Mouse (Mus musculus): ENCODE results near the gene Gm49383. TPM values are rescaled to one million over a fixed set of nuclear protein-coding genes. Genes with fewer than 3 reads are reported as not detected.

Gene Gm49383
- polyA plus RNA-seq, 1 experiment from 2014 or later, result 18.2 TPM

DNA sequence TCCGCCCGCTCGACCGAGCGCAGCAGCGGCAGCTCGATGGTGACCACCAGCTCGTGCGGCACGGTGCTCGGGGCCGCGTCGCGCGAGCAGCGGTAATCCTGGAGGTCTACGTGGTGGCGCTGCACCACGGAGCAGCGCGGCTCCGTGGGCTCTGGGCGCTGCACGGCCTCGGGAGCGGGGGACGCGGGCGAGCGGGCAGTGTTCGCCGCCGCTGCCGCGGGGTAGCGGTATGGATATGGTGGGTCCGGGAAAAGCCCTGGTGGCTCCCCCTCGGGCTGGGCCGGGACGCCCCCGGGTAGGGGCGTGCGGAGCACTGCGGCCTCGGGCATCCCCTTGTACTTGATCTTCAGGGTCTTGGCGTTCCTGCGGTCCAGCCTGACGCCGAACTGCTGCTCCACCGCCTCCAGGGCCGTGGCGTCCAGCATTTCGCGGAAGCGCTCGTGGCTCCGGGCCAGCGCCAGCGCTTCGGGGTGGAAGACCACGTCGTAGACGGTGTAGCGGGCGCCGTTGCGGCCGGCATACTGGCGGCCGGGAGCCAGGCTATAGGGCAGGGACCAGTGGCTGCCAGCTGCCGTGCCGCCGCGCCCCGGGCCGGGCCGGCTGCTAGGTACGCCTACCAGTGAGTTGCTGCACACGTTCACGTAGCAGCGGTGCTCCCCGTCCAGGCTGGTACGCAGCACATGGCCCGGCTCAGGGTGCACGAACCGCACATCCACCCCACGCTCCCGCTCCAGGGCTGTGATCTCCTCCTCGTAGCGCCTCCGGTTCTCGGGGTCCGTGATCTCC lies 667 bp upstream of the Gm49383 start:
- Histone ChIP-seq H3K36me3 (peaks cover 11% of the 10 kb centered on the region), H3K4me3 (peak overlapping the region; percentile 84), H3K27me3 (no peaks in the 10 kb centered on the region), H3K4me2 (peak overlapping the region; percentile 97), H3K9me3 (no peaks in the 10 kb centered on the region), H3K9ac (peak overlapping the region; percentile 88), H3K4me1 (replicated peaks) (peaks cover 33% of the 10 kb centered on the region), H3K27ac (replicated peaks) (peak overlapping the region; percentile 94)
- ATAC-seq (ENCODE audit: low read depth), result peak; percentile 80
- WGBS, result under 1% methylated on average over 93 of the region's 94 CpGs

DNA sequence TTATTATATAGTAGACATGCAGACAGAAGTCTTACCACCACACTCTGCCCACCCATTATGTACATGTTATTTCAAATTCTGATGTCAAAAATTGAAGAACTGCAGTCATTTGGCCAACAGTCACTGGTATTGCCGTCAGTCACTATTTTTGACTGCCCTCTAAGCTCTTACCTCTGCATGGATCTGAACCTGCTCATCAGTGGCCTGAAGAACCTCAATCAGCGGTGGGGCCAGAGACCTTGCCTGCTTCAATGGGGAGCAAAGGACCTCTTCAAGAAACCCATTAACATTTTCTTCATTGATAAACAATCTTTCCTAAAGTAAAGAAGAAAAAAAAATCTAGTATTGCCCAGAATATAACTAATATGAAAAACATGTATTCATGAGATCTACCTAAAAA lies 4.3 kb downstream of the Gm49383 start:
- Histone ChIP-seq H3K9me3 (no peaks in the 10 kb centered on the region), H3K4me3 (no peak overlapping the region), H3K9ac (no peak overlapping the region), H3K36me3 (peaks cover 24% of the 10 kb centered on the region), H3K4me2 (no peak overlapping the region), H3K27me3 (no peaks in the 10 kb centered on the region), H3K27ac (replicated peaks) (no peak overlapping the region), H3K4me1 (replicated peaks) (peaks cover 18% of the 10 kb centered on the region)
- 94% methylated on average over 2 of the region's 2 CpGs for WGBS
- ATAC-seq (ENCODE audit: low read depth), result no peak

DNA sequence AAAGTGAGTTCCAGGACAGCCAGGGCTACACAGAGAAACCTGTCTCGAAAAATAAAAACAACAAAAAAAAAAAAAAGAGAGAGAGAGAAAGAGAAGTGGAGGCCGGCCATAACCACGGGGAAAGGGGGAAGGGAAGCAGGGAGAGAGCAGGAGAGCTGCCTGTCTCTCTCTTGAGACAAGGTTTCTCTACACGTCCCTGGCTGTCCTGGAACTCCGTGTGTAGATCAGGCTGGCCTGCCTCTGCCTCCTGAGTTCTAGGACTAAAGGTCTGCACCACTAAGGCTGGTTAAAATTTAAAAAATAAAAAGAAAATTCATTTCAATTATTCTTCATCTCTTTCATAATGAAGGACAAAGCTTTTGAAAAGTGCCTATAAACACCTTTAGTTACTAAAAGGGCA lies 5.5 kb downstream of the Gm49383 start:
- WGBS, result 92% methylated on average over 5 of the region's 5 CpGs
- peaks cover 26% of the 10 kb centered on the region for H3K4me1 ChIP-seq (replicated peaks)
- no peaks in the 10 kb centered on the region for H3K27me3 ChIP-seq
- no peak overlapping the region for H3K9ac ChIP-seq
- ATAC-seq (ENCODE audit: low read depth), result no peak
- H3K4me3 ChIP-seq, result no peak overlapping the region
- peaks cover 29% of the 10 kb centered on the region for H3K36me3 ChIP-seq
- no peak overlapping the region for H3K4me2 ChIP-seq
- no peaks in the 10 kb centered on the region for H3K9me3 ChIP-seq
- H3K27ac ChIP-seq (replicated peaks), result no peak overlapping the region

DNA sequence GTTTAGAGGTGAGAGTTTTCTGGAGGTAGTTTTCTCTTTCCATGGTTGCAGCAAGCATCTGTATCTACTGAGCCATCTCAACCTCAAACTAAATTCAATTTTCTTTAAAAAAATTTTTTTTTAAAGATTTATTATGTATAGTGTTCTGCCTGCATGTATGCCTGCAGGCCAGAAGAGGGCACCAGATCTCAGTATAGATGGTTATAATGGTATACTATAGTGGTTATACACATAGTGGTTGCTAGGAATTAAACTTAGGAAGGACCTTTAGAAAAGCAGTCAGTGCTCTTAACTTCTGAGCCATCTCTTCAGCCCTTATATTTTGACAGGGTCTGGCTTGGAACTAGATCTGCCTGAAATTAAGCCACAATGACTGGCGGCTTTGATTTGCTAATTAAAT lies 6.4 kb downstream of the Gm49383 start:
- H3K9ac ChIP-seq, result no peak overlapping the region
- 94% methylated on average over 1 of the region's 1 CpGs for WGBS
- H3K9me3 ChIP-seq, result no peaks in the 10 kb centered on the region
- no peaks in the 10 kb centered on the region for H3K27me3 ChIP-seq
- no peak overlapping the region for H3K4me3 ChIP-seq
- peaks cover 21% of the 10 kb centered on the region for H3K4me1 ChIP-seq (replicated peaks)
- ATAC-seq (ENCODE audit: low read depth), result no peak
- H3K27ac ChIP-seq (replicated peaks), result no peak overlapping the region
- H3K4me2 ChIP-seq, result no peak overlapping the region
- peaks cover 29% of the 10 kb centered on the region for H3K36me3 ChIP-seq

DNA sequence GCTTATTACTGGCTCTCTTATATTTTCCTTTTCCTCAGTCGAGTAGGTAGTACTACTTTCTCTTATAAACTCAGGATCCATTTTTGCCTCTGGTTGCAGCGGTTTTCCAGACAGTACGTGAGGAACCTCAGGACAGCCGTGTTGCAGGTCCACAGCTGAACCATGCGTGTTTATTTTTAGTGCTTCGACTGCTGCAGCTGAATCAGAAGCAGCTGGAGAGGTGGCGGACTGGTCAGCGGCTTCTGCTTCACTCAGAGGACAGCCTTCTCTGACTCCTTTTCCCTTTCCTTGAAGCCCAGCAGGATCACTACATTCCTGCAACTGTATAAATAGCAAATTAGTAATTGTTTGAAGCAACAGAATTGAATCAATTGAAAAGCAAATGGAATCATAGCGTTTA lies 6.8 kb downstream of the Gm49383 start:
- Histone ChIP-seq H3K36me3 (peaks cover 29% of the 10 kb centered on the region), H3K4me1 (replicated peaks) (peaks cover 22% of the 10 kb centered on the region), H3K9ac (no peak overlapping the region), H3K4me2 (no peak overlapping the region), H3K27ac (replicated peaks) (no peak overlapping the region), H3K4me3 (no peak overlapping the region), H3K27me3 (no peaks in the 10 kb centered on the region), H3K9me3 (no peaks in the 10 kb centered on the region)
- ATAC-seq (ENCODE audit: low read depth), result no peak
- WGBS, result 88% methylated on average over 9 of the region's 9 CpGs

DNA sequence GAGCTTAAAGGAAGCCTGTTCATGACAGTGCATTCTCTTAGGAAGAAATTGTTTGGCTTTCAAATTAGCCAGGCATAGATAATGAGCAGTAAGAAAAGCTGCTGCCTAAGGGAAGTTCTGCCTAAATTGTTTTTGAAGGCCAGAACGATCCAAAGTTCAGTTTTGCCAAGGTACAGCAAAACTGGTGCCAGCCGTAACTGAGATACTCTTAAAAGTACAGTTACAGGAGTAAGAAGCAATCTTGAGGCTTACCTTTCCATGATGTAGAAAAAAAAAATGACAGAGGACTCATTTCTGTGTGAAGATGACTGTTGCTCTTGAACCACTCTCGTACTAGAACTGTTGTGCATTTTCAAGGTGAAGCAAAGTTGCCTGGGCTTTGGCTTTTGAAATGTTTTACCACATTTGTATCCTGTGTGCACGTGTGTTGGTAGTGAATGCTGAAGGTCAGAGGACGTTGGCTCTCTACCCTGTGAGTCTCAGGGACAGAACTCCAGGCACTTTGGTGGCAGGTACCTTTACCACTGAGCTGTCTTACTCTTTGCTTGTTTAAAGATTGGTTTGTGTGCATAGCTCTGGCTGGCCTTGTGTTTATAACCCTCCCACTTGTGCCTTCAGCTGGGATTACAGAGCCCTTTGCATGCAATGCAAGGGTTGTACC lies 10.0 kb downstream of the Gm49383 start:
- no peaks in the 10 kb centered on the region for H3K9me3 ChIP-seq
- ATAC-seq (ENCODE audit: low read depth), result no peak
- peaks cover 31% of the 10 kb centered on the region for H3K4me1 ChIP-seq (replicated peaks)
- H3K27ac ChIP-seq (replicated peaks), result no peak overlapping the region
- H3K27me3 ChIP-seq, result no peaks in the 10 kb centered on the region
- H3K9ac ChIP-seq, result 0 out of 2 replicates have a peak overlapping the region, but pooled peaks have one; percentile 1
- peaks cover 33% of the 10 kb centered on the region for H3K36me3 ChIP-seq
- no peak overlapping the region for H3K4me3 ChIP-seq
- 78% methylated on average over 5 of the region's 5 CpGs for WGBS
- no peak overlapping the region for H3K4me2 ChIP-seq

DNA sequence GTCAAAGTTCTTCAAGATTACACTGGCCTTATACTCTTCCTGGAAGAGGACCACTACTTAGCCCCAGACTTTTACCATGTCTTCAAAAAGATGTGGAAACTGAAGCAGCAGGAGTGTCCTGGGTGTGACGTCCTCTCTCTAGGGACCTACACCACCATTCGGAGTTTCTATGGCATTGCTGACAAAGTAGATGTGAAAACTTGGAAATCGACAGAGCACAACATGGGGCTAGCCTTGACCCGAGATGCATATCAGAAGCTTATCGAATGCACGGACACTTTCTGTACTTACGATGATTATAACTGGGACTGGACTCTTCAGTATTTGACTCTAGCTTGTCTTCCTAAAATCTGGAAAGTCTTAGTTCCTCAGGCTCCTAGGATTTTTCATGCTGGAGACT lies 11.5 kb downstream of the Gm49383 start:
- Histone ChIP-seq H3K36me3 (peaks cover 37% of the 10 kb centered on the region), H3K9me3 (no peaks in the 10 kb centered on the region), H3K4me1 (replicated peaks) (peaks cover 31% of the 10 kb centered on the region), H3K4me2 (peak overlapping the region; percentile 96), H3K4me3 (peak overlapping the region; percentile 88), H3K27ac (replicated peaks) (no peak overlapping the region), H3K27me3 (no peaks in the 10 kb centered on the region), H3K9ac (peak overlapping the region; percentile 91)
- WGBS, result 78% methylated on average over 7 of the region's 7 CpGs
- ATAC-seq (ENCODE audit: low read depth), result no peak

DNA sequence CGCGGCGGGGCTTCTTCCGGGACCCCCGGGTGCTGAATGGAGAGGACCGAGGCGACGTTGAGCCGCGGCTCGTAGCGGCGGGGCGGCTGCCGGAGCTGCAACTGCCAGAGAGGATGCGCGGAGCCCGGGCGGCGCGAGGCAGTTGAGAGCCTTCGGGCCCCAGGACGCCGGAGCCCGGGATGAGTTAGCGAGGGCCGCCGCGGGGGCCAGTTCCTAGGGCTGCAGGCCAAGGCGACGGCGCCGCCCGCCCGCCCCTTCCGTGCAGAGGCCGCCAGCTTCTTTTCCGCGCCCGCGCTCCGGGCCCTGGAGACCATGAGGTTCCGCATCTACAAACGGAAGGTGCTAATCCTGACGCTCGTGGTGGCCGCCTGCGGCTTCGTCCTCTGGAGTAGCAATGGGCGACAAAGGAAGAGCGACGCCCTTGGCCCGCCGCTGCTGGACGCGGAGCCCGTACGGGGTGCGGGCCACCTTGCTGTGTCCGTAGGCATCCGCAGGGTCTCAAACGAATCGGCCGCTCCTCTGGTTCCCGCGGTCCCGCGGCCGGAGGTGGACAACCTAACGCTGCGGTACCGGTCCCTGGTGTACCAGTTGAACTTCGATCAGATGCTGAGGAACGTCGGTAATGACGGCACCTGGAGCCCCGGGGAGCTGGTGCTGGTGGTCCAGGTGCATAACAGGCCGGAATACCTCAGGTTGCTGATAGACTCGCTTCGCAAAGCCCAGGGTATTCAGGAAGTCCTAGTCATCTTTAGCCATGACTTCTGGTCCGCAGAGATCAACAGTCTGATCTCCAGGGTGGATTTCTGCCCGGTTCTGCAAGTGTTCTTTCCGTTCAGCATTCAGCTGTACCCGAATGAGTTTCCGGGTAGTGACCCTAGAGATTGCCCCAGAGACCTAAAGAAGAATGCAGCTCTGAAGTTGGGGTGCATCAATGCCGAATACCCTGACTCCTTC lies 12.3 kb downstream of the Gm49383 start:
- peak overlapping the region; percentile 95 for H3K27ac ChIP-seq (replicated peaks)
- H3K4me1 ChIP-seq (replicated peaks), result peaks cover 31% of the 10 kb centered on the region
- peaks cover 29% of the 10 kb centered on the region for H3K36me3 ChIP-seq
- H3K4me2 ChIP-seq, result peak overlapping the region; percentile 96
- ATAC-seq (ENCODE audit: low read depth), result peak; percentile 74
- H3K27me3 ChIP-seq, result no peaks in the 10 kb centered on the region
- 2% methylated on average over 62 of the region's 86 CpGs for WGBS
- H3K9me3 ChIP-seq, result no peaks in the 10 kb centered on the region
- H3K9ac ChIP-seq, result peak overlapping the region; percentile 91
- peak overlapping the region; percentile 88 for H3K4me3 ChIP-seq

DNA sequence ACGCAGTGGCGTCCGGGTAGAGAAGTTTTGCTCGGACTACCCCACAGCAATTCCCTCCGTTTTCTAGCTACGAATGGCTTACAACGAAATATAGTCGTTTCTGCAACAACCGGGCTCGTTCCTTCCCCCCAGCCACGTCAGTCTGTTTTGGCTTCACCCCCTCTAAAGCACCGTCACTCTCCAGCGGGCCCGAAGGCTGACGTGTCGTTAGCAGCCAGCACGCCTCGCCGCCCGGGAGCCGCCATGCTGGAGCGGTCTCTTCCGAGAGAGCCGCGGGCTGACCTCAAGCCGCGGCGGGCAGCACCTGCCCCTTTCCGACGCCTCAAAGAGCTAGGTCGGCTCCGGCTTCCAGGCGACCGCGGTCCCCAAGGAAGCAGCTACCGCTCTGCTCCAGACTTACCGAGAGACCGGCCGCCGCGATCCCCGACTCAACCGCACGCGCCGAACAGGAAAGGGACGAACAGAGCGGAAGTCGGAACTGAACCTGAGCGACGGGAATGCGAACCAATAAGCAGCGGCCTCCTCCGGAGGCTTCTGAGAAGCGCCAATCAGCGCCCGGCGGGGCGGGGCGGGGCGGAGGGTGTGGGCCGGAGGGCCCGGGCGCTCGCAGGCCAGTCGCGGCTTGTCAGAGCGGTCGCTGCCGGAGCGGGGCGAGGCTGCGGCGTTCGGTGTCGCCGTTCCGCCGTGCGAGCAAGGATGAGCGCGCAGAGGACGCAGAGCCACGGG lies 13.2 kb downstream of the Gm49383 start, which contains the start of the genes Rpl36al and Mgat2:
Gene Rpl36al, minus strand, starts transcription at position 501 of the 726 bp plus-strand sequence.
Gene Mgat2, plus strand, starts transcription at position 575 of the 726 bp plus-strand sequence.
- Histone ChIP-seq H3K36me3 (peaks cover 23% of the 10 kb centered on the region; the same call in 1 of the 2 replicates), H3K27ac (replicated peaks) (peak within 1 kb of the TSS; percentile 95), H3K9me3 (no peaks in the 10 kb centered on the region), H3K4me1 (replicated peaks) (peaks cover 31% of the 10 kb centered on the region), H3K4me3 (peak within 1 kb of the TSS; percentile 88), H3K4me2 (peak within 1 kb of the TSS; percentile 96), H3K9ac (peak within 1 kb of the TSS; percentile 91), H3K27me3 (no peaks in the 10 kb centered on the region)
- WGBS, result under 1% methylated on average over 83 of the region's 84 CpGs
- peak; percentile 99 for ATAC-seq (ENCODE audit: low read depth)

DNA sequence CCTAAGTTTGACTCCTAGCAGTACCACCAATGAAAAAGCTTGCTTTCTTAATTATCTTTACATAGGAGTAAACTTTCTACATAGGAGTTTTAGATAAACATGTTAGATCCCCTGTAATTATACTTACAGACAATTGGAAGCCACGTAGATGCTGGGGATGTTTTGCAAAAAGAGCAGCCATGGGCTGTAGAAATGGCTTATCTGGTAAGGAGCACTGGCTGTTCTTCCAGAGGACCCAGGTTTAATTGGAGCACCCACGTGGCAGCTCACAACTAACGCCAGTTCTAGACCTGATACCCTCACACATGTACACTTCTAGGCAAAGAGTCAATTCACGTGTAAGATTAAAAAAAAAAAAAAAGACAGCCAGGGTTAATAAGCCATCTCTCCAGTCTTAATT lies 15.1 kb downstream of the Gm49383 start:
- Histone ChIP-seq H3K27me3 (no peaks in the 10 kb centered on the region), H3K4me1 (replicated peaks) (peaks cover 19% of the 10 kb centered on the region), H3K27ac (replicated peaks) (no peak overlapping the region), H3K9ac (no peak overlapping the region), H3K36me3 (peaks cover 12% of the 10 kb centered on the region; the same call in 1 of the 2 replicates), H3K4me2 (no peak overlapping the region), H3K9me3 (no peaks in the 10 kb centered on the region), H3K4me3 (no peak overlapping the region)
- WGBS, result 90% methylated on average over 4 of the region's 4 CpGs
- ATAC-seq (ENCODE audit: low read depth), result no peak

DNA sequence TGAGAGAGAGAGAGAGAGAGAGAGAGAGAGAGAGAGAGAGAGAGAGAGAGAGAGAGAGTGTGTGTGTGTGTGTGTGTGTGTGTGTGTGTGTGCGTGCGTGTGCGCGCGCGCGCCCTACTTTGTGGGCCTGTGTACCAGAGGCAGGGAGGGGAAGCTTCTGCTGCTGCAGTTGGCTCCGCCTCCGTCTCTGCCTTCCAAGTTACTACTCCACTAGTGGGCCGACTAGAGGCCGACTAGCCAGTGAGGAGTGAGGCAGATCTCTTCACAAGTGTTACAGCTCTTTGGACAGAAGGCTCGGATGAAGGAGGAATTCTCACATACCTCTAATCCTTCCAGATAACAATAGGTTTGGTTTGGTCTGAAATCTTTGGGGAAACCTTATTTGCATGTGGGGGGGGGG lies 17.5 kb downstream of the Gm49383 start:
- Histone ChIP-seq H3K4me3 (no peak overlapping the region), H3K9ac (no peak overlapping the region), H3K27ac (replicated peaks) (no peak overlapping the region), H3K9me3 (no peaks in the 10 kb centered on the region), H3K4me2 (no peak overlapping the region), H3K27me3 (no peaks in the 10 kb centered on the region), H3K36me3 (peaks cover 12% of the 10 kb centered on the region; the same call in 1 of the 2 replicates), H3K4me1 (replicated peaks) (peaks cover 6% of the 10 kb centered on the region)
- WGBS, result 77% methylated on average over 12 of the region's 12 CpGs
- ATAC-seq (ENCODE audit: low read depth), result no peak
